Mouse (Mus musculus) testis, postnatal 10 days (tissue): ENCODE measurements around the gene Pex3.
"Not testable (repeated sequence)": the region's sequence is repeated elsewhere in the genome, so short reads cannot be mapped to it uniquely, and the experiment has no call there.

Experiments used
- DNase-seq: peaks from one replicate; pipeline ENCODE4 v3.0.0; 2021; ENCODE audit warnings: low spot score

The Pex3 gene

DNA sequence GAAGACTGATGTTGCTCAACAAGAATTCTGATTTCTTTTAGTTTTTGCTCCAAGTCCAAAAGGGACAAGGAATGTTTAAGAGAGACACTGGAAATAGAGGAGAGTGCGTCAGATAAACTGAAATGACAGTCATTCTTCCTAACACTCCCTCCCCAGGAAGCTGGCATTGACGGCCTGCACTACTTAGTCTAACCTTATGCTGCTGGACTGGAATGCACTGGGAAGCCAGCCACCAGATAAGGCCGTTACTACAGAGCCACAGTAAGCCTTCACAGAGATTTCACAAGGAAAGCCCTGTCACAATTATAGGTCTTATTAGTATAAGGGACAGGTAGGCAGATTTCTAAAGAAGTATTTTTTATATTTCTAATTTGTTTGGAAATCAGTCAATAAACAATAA is 18.2 kb downstream of the Pex3 start:
- DNase-seq, result no peak

DNA sequence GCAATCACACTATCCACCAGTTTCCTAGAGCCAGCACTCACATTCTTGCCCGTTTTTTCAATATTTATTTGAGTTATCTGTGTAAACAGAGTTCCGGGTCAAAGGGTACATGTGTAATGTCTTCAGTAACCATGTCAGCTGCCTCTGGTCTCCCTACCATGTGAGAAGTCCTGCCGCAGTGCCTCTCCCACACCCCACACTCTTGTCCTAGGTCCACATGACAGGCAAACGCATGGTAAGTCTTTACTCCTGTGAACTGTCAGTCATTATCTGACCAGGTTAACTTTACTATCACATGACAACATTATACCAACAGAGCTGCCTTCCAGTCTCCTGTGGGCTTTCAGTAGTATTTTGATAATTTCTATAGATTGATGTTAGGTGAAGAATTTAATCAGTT is 24.8 kb downstream of the Pex3 start:
- no peak for DNase-seq

DNA sequence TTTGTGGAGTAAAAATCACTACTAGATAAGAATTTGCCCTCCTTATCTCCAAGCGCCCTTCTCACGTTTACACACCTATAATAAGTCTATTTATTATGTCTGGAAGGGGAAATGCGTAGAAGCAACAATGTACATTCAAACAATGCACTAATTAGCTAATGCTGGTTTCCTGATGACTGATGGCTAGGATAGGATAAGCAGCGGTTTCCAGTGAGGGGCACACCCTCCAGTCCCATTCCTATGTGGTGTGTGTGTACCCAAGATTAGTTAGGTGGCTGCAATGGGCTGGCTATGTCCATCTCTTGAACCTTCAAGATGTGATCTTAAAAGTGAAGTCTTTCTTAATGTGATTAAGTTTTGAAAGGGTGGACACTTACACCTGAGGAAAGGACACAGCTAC is 31.1 kb downstream of the Pex3 start:
- DNase-seq, result no peak

DNA sequence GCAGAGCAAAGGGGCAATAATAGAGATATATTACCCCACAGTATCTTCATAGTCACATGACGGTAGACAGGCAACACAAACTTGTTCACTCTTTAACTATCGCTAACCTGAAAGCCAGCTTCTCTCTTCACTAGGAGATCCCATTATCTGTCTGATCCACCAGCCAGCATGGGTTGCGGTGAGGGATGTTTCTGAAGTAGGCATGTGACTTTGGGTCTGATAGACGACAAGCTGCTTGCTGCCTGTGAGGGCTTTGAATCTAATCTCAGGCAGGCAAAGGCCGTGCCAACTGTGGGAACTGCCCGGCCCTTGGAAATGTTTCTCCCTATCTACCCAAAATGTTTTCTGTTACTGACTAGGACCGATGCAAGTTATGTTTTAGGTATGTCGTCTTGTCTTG is 50.6 kb downstream of the Pex3 start:
- no peak for DNase-seq

DNA sequence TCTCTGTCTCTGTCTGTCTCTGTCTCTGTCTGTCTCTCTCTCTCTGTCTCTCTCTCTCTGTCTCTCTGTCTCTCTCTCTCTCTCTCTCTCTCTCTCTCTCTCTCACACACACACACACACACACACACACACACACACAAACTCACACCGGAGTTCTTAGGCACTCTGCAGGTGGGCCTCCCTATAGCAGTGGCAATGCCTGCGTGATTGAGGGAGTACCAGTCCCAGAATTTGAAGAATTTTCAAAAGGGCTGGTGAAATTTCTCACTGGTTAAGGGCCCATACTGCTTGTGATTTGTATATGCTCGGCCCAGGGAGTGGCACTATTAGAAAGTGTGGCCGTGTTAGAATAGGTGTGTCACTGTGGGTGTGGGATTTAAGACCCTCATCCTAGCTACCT is 51.4 kb downstream of the Pex3 start:
- not testable (repeated sequence) for DNase-seq

DNA sequence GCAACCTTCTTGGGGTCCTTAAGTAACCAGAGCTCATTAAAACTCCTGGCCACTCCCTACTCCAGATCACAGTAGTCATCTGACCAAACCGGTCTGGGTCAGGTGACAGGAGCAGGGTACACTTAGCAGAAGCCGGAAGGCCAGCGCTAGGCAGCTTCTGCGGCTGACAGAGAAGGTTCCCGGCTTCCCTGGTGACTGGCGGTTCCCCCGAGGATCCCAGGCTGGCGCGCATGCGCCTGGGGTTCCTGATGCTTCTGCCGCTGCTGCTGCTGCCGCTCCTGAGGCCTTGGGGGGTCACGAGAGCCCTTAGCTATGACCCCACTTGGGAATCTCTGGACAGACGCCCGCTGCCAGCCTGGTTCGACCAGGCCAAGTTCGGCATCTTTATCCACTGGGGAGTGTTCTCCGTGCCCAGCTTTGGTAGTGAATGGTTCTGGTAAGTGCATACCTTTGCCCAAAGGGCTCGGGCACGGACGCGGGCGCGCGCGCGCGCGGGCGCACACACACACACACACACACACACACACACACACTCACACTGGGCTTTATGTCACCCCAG is 51.9 kb downstream of the Pex3 start:
- peak; percentile 87 for DNase-seq

DNA sequence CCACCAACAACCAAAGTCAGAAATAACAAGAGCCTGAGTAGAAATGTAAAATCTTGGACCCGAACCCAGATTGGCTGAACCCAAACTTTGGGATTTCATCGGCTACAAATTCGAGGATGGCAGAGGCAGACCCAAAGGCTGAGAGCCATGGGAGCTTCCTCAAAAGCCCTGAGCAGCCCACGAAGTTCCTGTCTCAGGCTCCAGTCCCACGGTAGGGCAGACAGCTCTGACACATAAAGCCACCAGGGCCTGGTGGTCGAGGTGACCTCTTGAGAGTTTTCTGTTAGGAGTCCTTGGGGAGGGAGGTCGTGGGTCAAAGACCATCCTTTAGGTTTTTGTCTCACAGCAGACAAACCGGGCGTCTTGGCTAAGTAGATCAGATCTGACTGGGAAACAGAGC is 52.5 kb downstream of the Pex3 start:
- DNase-seq, result no peak

DNA sequence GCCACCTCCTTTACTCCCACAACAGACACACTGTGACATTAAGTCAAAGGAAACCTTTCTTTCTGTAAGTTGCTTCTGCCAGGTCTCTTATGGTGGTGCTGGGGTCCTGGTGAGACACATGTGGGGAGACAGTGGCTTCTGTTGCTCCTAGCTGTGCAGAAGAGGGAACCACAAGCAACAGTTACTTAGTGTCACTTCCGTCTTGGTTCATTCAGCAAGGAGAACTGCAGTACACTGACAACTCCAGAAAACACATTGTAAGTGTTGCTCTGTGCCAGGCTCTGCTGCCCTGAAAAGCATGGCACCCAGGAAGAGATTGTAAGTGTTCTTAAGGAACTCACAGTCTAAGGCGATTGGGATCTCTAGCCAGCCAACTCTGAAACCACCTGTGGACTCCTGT is 53.6 kb downstream of the Pex3 start, which contains the start of gene Fuca2:
Gene Fuca2, plus strand, starts transcription at position 210 of the 400 bp plus-strand sequence.
- DNase-seq, result no peak

DNA sequence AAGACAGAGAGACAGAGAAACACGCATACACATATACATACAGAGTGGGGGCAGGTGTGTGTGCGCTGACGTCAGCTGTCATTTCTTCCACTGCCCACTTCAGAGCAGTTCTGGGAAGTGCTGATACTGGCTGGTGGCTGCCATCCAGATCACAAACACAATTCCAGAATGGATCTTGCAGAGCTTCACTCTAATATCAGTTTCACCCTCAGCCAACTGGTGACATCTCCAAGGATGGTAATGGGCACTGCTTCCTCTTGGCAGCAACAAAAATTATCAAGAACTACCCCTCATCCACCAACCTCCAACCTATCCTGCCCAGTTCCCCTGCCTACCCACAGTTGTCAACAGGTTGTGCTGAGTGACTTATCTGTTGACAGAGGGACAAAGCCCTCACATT is 56.6 kb downstream of the Pex3 start:
- no peak for DNase-seq

DNA sequence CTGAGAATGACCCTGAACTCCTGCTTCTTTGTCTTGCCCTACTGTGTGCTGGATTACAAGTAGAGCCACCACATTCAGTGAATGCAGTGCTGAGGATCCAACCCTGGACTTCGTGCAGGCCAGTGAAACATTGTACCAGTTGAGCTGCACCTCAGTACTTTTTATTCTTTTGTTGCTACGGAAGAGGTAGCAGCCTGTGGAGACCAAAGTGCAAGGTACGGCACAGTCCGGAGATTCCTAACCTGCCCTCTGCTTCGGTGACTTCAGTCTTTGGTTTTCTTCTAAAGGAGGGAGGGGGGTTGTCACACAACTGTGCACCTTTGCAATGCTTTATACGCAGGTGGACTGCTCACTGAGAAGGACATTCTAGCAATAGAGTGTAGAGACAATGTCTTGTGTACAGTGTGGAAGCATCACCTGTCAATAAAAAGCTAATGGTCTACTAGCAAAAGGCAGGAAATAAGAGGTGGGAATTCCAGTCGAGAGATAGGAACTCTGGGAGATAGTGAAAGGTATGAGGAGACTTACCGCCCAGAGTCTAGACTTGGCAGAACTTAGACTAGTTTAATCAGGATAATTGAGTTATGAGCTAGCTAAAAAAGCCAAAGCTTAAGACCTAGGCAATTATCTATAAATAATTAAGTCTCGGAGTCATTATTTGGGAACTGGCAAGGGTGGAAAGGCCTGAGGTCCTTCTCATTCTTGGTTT is 58.8 kb downstream of the Pex3 start:
- no peak for DNase-seq

DNA sequence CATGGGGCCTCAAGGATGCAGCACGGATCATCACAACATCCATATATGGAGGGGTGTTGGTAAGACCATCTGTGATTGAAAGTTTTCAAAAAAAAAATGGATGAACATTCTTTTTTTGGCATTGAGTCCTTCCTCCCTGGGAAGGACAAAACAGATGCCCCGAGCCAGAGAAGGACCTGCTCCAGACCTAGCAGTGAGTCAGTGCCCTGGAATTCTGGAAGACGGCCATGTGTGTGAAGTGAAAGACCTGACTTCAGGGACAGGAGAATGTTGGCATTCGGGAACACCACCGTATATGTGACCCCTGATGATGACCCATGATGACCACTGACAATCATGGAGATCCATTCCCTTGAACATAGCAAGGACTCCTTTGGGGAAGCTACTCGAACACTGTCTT is 63.3 kb downstream of the Pex3 start:
- no peak for DNase-seq

DNA sequence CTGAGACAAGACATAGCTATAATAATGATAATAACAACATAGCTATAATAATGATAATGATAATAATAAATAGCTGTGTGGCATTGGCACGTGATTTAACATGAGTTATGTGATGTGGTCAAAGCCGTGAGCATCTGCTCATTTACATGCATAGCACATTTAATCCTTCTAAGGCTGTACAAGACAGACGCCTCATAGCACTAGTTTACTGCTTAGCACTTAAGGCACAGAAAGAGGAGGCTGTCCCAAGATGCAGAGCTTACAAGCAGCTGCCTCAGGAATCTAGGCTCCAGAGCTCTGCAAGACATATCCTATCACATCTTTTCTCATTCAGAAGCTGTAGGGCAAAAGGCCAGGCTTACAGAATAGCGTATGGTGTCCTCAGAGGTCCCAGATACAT is 67.0 kb downstream of the Pex3 start:
- no peak for DNase-seq

DNA sequence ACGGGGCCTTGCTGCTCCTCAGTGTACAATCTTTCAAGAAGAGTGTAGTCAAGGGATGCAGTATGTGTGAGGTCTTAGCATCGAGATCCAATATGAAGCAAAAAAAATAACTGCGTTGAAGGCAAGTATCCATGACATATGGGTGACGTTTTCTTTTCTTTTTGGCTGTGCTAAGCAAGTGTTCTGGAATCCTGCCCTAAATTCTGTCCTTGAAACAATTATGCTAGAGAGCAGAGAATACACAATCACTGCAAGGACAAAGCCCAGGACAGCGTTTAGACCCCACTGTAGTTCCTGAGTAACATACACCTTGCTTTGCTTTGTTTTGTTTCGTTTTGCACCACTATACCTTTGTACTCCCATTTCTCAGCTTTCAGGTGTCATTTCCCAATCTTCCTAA is 73.6 kb downstream of the Pex3 start:
- no peak for DNase-seq

DNA sequence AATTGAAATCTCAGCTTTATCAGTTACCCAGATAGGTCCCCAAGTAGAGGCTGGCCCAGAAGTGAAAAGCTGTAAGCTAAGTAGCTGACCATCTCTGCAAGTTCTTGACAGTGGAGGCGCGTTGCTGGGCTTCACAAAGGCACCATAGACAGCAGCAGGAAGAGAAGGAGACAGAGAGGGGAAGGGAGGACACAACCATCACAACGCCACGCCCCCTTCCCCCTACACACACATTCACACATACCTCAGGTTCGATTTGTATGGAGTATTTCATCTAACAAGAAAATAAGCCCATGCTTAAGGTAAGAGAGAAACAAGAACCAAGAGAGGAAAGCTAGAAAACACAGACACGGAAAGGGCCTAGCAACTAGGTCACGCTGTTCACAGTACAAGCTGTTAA is 77.8 kb downstream of the Pex3 start:
- no peak for DNase-seq

DNA sequence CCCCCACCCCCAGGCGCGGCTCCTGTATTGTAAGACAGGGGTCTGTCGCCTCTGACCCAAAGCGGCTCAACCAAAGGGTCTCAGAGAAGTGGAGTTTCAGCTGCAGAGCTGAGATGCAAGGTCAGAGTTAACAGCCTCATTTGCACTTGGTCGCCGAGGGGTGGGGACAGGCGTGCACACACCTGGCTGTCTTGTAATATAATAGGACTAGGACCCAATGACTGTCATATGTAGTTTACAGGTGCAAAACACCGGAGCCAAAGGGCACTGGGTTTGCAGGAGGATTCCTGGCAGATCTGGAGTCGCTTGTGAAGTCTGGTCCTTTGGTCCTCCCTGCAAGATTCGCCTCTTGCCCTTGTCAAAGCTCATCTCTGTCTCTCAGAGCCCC is 78.4 kb downstream of the Pex3 start:
- DNase-seq, result no peak
